In genomic region chr7:4794631-4795168, GRCm38 (mm10) we compare ENCODE assay signal across 11 mouse cellular contexts. TPM values are rescaled to one million over a fixed set of nuclear protein-coding genes. Genes with fewer than 3 reads are reported as not detected.
DNase-seq lines count a peak whose midpoint lies in the region; ATAC-seq and TF ChIP-seq lines count a peak whose summit lies in the region.
"Had no signal": no experiment of that assay in that cellular context is flagged by ENCODE, and none has a peak within 500 bp of the region (broad histone marks: within the 10 kb centered on the region; RNA-seq: fewer than 3 reads in every experiment).

No protein-coding gene starts in this region.

- no peak overlapping the region for H3K27ac ChIP-seq in hindbrain, embryonic 13.5 days
- H3K27ac ChIP-seq in hindbrain, postnatal 0 days, result no peak overlapping the region
- H3K27ac ChIP-seq in brown adipose tissue, adult 24 weeks (replicated peaks; ENCODE audit: low read depth, low read length), result no peak overlapping the region
- H3K27ac ChIP-seq in liver, embryonic 15.5 days (replicated peaks), result peak overlapping the region; percentile 95

- H3K4me3 ChIP-seq in hindbrain, embryonic 13.5 days, result 0 out of 2 replicates have a peak overlapping the region, but pooled peaks have one; percentile 1
- no peak overlapping the region for H3K4me3 ChIP-seq in hindbrain, postnatal 0 days (ENCODE audit: low read length)
- peak overlapping the region; percentile 91 for H3K4me3 ChIP-seq in E14TG2a.4 (replicated peaks; ENCODE audit: low read length)
- 0 out of 2 replicates have a peak overlapping the region, but pooled peaks have one; percentile 11 for H3K4me3 ChIP-seq in brown adipose tissue, adult 24 weeks (ENCODE audit: insufficient read depth, low read depth, low read length)
- H3K4me3 ChIP-seq in liver, embryonic 15.5 days (replicated peaks), result peak overlapping the region; percentile 96

- no peak for TF ChIP-seq CTCF in hindbrain, postnatal 0 days (IDR thresholded peaks at IDR 0.05; ENCODE audit: low read depth)
- no peak for TF ChIP-seq CTCF in E14TG2a.4 (conservative IDR thresholded peaks at IDR 0.05; ENCODE audit: low read length)

- no peaks in the 10 kb centered on the region for H3K9me3 ChIP-seq in hindbrain, embryonic 13.5 days
- no peaks in the 10 kb centered on the region for H3K9me3 ChIP-seq in hindbrain, postnatal 0 days (ENCODE audit: low read length)
- H3K9me3 ChIP-seq in E14TG2a.4 (ENCODE audit: low read length), result no peaks in the 10 kb centered on the region
- no peaks in the 10 kb centered on the region for H3K9me3 ChIP-seq in liver, embryonic 15.5 days (replicated peaks)

- no peak overlapping the region for H3K4me2 ChIP-seq in hindbrain, embryonic 13.5 days
- no peak overlapping the region for H3K4me2 ChIP-seq in hindbrain, postnatal 0 days (ENCODE audit: low read depth, low read length)
- H3K4me2 ChIP-seq in liver, embryonic 15.5 days, result peak overlapping the region; percentile 79

- no peak for ATAC-seq in hindbrain, embryonic 13.5 days (ENCODE audit: low FRiP score)
- no peak for ATAC-seq in hindbrain, postnatal 0 days
- no peak for ATAC-seq in liver, embryonic 15.5 days (ENCODE audit: insufficient read depth)
- ATAC-seq in erythroid progenitor cell, adult 5-6 weeks (replicated peaks; ENCODE audit: low FRiP score, poor library complexity, severe bottlenecking), result no peak

- peaks cover 42% of the 10 kb centered on the region for H3K36me3 ChIP-seq in hindbrain, embryonic 13.5 days
- peaks cover 25% of the 10 kb centered on the region for H3K36me3 ChIP-seq in hindbrain, postnatal 0 days (ENCODE audit: insufficient read depth, low read length)
- H3K36me3 ChIP-seq in E14TG2a.4 (ENCODE audit: insufficient read depth, low read length), result peaks cover 56% of the 10 kb centered on the region
- H3K36me3 ChIP-seq in liver, embryonic 15.5 days (replicated peaks), result peaks cover 46% of the 10 kb centered on the region

- H3K4me1 ChIP-seq in hindbrain, embryonic 13.5 days (replicated peaks), result peaks cover 14% of the 10 kb centered on the region
- peaks cover 3% of the 10 kb centered on the region; the same call in 1 of the 2 replicates for H3K4me1 ChIP-seq in hindbrain, postnatal 0 days (ENCODE audit: insufficient read depth, low read length)
- H3K4me1 ChIP-seq in E14TG2a.4 (replicated peaks; ENCODE audit: low read depth, low read length), result peaks cover 45% of the 10 kb centered on the region
- H3K4me1 ChIP-seq in brown adipose tissue, adult 24 weeks (ENCODE audit: control insufficient read depth, insufficient read depth, insufficient read length, low read length), result no peaks in the 10 kb centered on the region
- peaks cover 36% of the 10 kb centered on the region for H3K4me1 ChIP-seq in liver, embryonic 15.5 days (replicated peaks)

- peaks cover 11% of the 10 kb centered on the region for H3K27me3 ChIP-seq in hindbrain, embryonic 13.5 days
- H3K27me3 ChIP-seq in hindbrain, postnatal 0 days (ENCODE audit: insufficient read depth, low read length), result no peaks in the 10 kb centered on the region
- H3K27me3 ChIP-seq in E14TG2a.4 (ENCODE audit: insufficient read depth, low read length), result no peaks in the 10 kb centered on the region
- no peaks in the 10 kb centered on the region for H3K27me3 ChIP-seq in liver, embryonic 15.5 days

- no peak overlapping the region for H3K9ac ChIP-seq in hindbrain, embryonic 13.5 days
- H3K9ac ChIP-seq in hindbrain, postnatal 0 days (replicated peaks; ENCODE audit: low read length), result no peak overlapping the region
- peak overlapping the region; percentile 95 for H3K9ac ChIP-seq in liver, embryonic 15.5 days

- 93% methylated on average over 3 of the region's 3 CpGs for WGBS in hindbrain, embryonic 13.5 days
- 89% methylated on average over 3 of the region's 3 CpGs for WGBS in hindbrain, postnatal 0 days
- 46% methylated on average over 3 of the region's 3 CpGs for WGBS in liver, embryonic 15.5 days (ENCODE audit: insufficient replicate concordance)

- DNase-seq in hindbrain, postnatal 0 days (ENCODE audit: low spot score), result no peak
- DNase-seq in layer of hippocampus, postnatal 10 days (ENCODE audit: low spot score in 2 of 2), result no peak
- DNase-seq: thymus, adult 18-20 months had no signal

RNA-seq across cellular contexts. Expression of gene Rpl28, which starts 2.0 kb away (rescaled TPM):
- polyA plus RNA-seq in hindbrain, embryonic 13.5 days (2015; fragmentation: Nextera tagmentation; extraction: Ambion mirVana), result 239 and 250 TPM in 2 replicates
- total RNA-seq in hindbrain, postnatal 0 days (2014; rRNA removed), result 145 and 147 TPM in 2 replicates
- polyA plus RNA-seq in hindbrain, postnatal 0 days (2015; fragmentation: Nextera tagmentation; extraction: Ambion mirVana), result 304 and 315 TPM in 2 replicates
- 347 and 411 TPM in 2 replicates for polyA plus RNA-seq in brown adipose tissue, adult 24 weeks (2012; ENCODE audit: insufficient read depth, insufficient read length, missing spikeins)
- polyA plus RNA-seq in liver, embryonic 15.5 days (2015; fragmentation: Nextera tagmentation; extraction: Ambion mirVana), result 169 and 173 TPM in 2 replicates
- total RNA-seq in layer of hippocampus, postnatal 10 days (2021), result 100 to 1,000 TPM; 540 to 663 TPM
- total RNA-seq in erythroid progenitor cell, adult 5-6 weeks (2015; ENCODE audit: low replicate concordance), result 603 and 642 TPM in 2 replicates
- 83.6 and 269 TPM in 2 replicates for total RNA-seq in erythroid progenitor cell, adult 5-6 weeks (2017; ENCODE audit: low replicate concordance)

RNA-seq across cellular contexts. Expression of gene Tmem238, which starts 5.2 kb away (rescaled TPM):
- 2.5 and 3.5 TPM in 2 replicates for polyA plus RNA-seq in hindbrain, embryonic 13.5 days (2015; fragmentation: Nextera tagmentation; extraction: Ambion mirVana)
- 13.7 and 13.9 TPM in 2 replicates for total RNA-seq in hindbrain, postnatal 0 days (2014; rRNA removed)
- polyA plus RNA-seq in hindbrain, postnatal 0 days (2015; fragmentation: Nextera tagmentation; extraction: Ambion mirVana), result 16.8 and 18.2 TPM in 2 replicates
- polyA plus RNA-seq in brown adipose tissue, adult 24 weeks (2012; ENCODE audit: insufficient read depth, insufficient read length, missing spikeins), result 17.0 and 23.3 TPM in 2 replicates
- 9.5 and 10.3 TPM in 2 replicates for polyA plus RNA-seq in liver, embryonic 15.5 days (2015; fragmentation: Nextera tagmentation; extraction: Ambion mirVana)
- 1 to 10 TPM; 4.3 to 5.4 TPM for total RNA-seq in layer of hippocampus, postnatal 10 days (2021)
- 2.9 TPM in 1 of 2 replicates, not detected in the other for total RNA-seq in erythroid progenitor cell, adult 5-6 weeks (2015; ENCODE audit: low replicate concordance)
- 0.90 and 0.98 TPM in 2 replicates for total RNA-seq in erythroid progenitor cell, adult 5-6 weeks (2017; ENCODE audit: low replicate concordance)

RNA-seq across cellular contexts. Expression of gene Tmem190, which starts 12.0 kb away (rescaled TPM):
- not detected in 2 replicates for polyA plus RNA-seq in hindbrain, embryonic 13.5 days (2015; fragmentation: Nextera tagmentation; extraction: Ambion mirVana)
- not detected in 2 replicates for total RNA-seq in hindbrain, postnatal 0 days (2014; rRNA removed)
- 0.53 TPM in 1 of 2 replicates, not detected in the other for polyA plus RNA-seq in hindbrain, postnatal 0 days (2015; fragmentation: Nextera tagmentation; extraction: Ambion mirVana)
- not detected in 2 replicates for polyA plus RNA-seq in brown adipose tissue, adult 24 weeks (2012; ENCODE audit: insufficient read depth, insufficient read length, missing spikeins)
- polyA plus RNA-seq in liver, embryonic 15.5 days (2015; fragmentation: Nextera tagmentation; extraction: Ambion mirVana), result 0.21 TPM in 1 of 2 replicates, not detected in the other
- total RNA-seq in layer of hippocampus, postnatal 10 days (2021), result not detected
- not detected in 2 replicates for total RNA-seq in erythroid progenitor cell, adult 5-6 weeks (2015; ENCODE audit: low replicate concordance)
- total RNA-seq in erythroid progenitor cell, adult 5-6 weeks (2017; ENCODE audit: low replicate concordance), result not detected in 2 replicates
- total RNA-seq: gastrocnemius, adult 8-10 months; left cerebral cortex, postnatal 14 days had no signal
- polyA plus RNA-seq: cortical plate, adult 2 months had no signal

RNA-seq across cellular contexts. Expression of gene Il11, which starts 12.0 kb away (rescaled TPM):
- polyA plus RNA-seq in hindbrain, embryonic 13.5 days (2015; fragmentation: Nextera tagmentation; extraction: Ambion mirVana), result 0.38 and 0.56 TPM in 2 replicates
- total RNA-seq in hindbrain, postnatal 0 days (2014; rRNA removed), result 2.0 TPM in 1 of 2 replicates, not detected in the other
- 1.1 and 1.3 TPM in 2 replicates for polyA plus RNA-seq in hindbrain, postnatal 0 days (2015; fragmentation: Nextera tagmentation; extraction: Ambion mirVana)
- polyA plus RNA-seq in brown adipose tissue, adult 24 weeks (2012; ENCODE audit: insufficient read depth, insufficient read length, missing spikeins), result not detected in 2 replicates
- 0.06 TPM in 1 of 2 replicates, not detected in the other for polyA plus RNA-seq in liver, embryonic 15.5 days (2015; fragmentation: Nextera tagmentation; extraction: Ambion mirVana)
- under 1 TPM; 0.38 to 0.41 TPM for total RNA-seq in layer of hippocampus, postnatal 10 days (2021)
- total RNA-seq in erythroid progenitor cell, adult 5-6 weeks (2015; ENCODE audit: low replicate concordance), result not detected in 2 replicates
- not detected in 2 replicates for total RNA-seq in erythroid progenitor cell, adult 5-6 weeks (2017; ENCODE audit: low replicate concordance)
- total RNA-seq: gastrocnemius, adult 8-10 months had no signal

RNA-seq across cellular contexts. Expression of gene Ube2s, which starts 17.7 kb away (rescaled TPM):
- polyA plus RNA-seq in hindbrain, embryonic 13.5 days (2015; fragmentation: Nextera tagmentation; extraction: Ambion mirVana), result 252 and 267 TPM in 2 replicates
- 264 and 324 TPM in 2 replicates for total RNA-seq in hindbrain, postnatal 0 days (2014; rRNA removed)
- polyA plus RNA-seq in hindbrain, postnatal 0 days (2015; fragmentation: Nextera tagmentation; extraction: Ambion mirVana), result 223 and 233 TPM in 2 replicates
- 64.5 and 67.8 TPM in 2 replicates for polyA plus RNA-seq in brown adipose tissue, adult 24 weeks (2012; ENCODE audit: insufficient read depth, insufficient read length, missing spikeins)
- 302 and 318 TPM in 2 replicates for polyA plus RNA-seq in liver, embryonic 15.5 days (2015; fragmentation: Nextera tagmentation; extraction: Ambion mirVana)
- 100 to 1,000 TPM; 129 to 166 TPM for total RNA-seq in layer of hippocampus, postnatal 10 days (2021)
- total RNA-seq in erythroid progenitor cell, adult 5-6 weeks (2015; ENCODE audit: low replicate concordance), result 686 and 831 TPM in 2 replicates
- total RNA-seq in erythroid progenitor cell, adult 5-6 weeks (2017; ENCODE audit: low replicate concordance), result 310 and 437 TPM in 2 replicates
